Mouse (Mus musculus) heart, postnatal 0 days (tissue): ENCODE data around the gene Elk3. TPM values are rescaled to one million over a fixed set of nuclear protein-coding genes. Genes with fewer than 3 reads are reported as not detected.

Experiments
- ATAC-seq: fragments of 200-750 bp; cut with Nextera tagmentation; 2 replicates; pipeline ENCODE4 v1.8.0; 2017; ENCODE audit warnings: low read depth, moderate number of reproducible peaks, moderate library complexity; ENCODE audit not compliant: insufficient read depth
- DNase-seq: peaks from one replicate; pipeline ENCODE4 v3.0.0-alpha.2; 2016; ENCODE audit warnings: low spot score
- H3K27ac ChIP-seq: fragments of 300-500 bp; sonication (generic); 2 replicates; pipeline ENCODE4 v1.5.1; 2014; ENCODE audit warnings: low read depth, mild to moderate bottlenecking
- H3K27me3 ChIP-seq: fragments of 300-500 bp; sonication (generic); 2 replicates; pipeline ENCODE4 v1.6.1; 2014; ENCODE audit warnings: low read length, mixed read lengths; ENCODE audit not compliant: control insufficient read depth, insufficient read depth
- H3K36me3 ChIP-seq: fragments of 300-500 bp; sonication (generic); replicated peaks from 2 replicates; pipeline ENCODE4 v1.6.1; 2014; ENCODE audit warnings: low read length, mixed read lengths; ENCODE audit not compliant: control insufficient read depth, insufficient read depth
- H3K4me1 ChIP-seq: fragments of 300-500 bp; sonication (generic); 2 replicates; pipeline ENCODE4 v1.6.1; 2014; ENCODE audit warnings: antibody characterized with exemption; ENCODE audit not compliant: control insufficient read depth, insufficient read depth
- H3K4me2 ChIP-seq: fragments of 300-500 bp; sonication (generic); 2 replicates; pipeline ENCODE4 v1.6.1; 2014; ENCODE audit warnings: low read depth, mild to moderate bottlenecking, low read length, moderate library complexity
- H3K4me3 ChIP-seq: fragments of 300-500 bp; sonication (generic); 2 replicates; pipeline ENCODE4 v1.5.1; 2014; ENCODE audit warnings: low read depth, low read length
- H3K9ac ChIP-seq: fragments of 300-500 bp; sonication (generic); replicated peaks from 2 replicates; pipeline ENCODE4 v1.6.1; 2014; ENCODE audit warnings: low read depth, low read length, mixed read lengths
- H3K9me3 ChIP-seq: fragments of 300-500 bp; sonication (generic); replicated peaks from 2 replicates; pipeline ENCODE4 v1.6.1; 2016; ENCODE audit warnings: low read length; ENCODE audit not compliant: control insufficient read depth
- CTCF ChIP-seq: IDR thresholded peaks from 2 replicates; pipeline ENCODE4 v1.5.1; 2016; ENCODE audit warnings: antibody characterized with exemption, control low read depth, low read depth
- EP300 ChIP-seq: IDR thresholded peaks from 2 replicates; pipeline ENCODE4 v1.6.1; 2016; ENCODE audit warnings: antibody characterized with exemption, low read depth
- WGBS: fragments of 180-500 bp; shearing (Covaris S2); extraction: QIAGEN DNeasy Blood & Tissue Kit; methylation state at CpG from one replicate; pipeline ENCODE4 v1.1.7; 2014; 5-methylcytosine and 5-hydroxymethylcytosine counted together
- polyA plus RNA-seq: library from polyadenylated mRNA; unstranded; fragments of >200 nt; fragmentation: Nextera tagmentation; extraction: Ambion mirVana; gene quantifications from 2 replicates; pipeline ENCODE4 v1.2.1, GENCODE M21; 2015
- total RNA-seq: library from RNA; depleted of rRNA; stranded (reverse); fragments of >200 nt; gene quantifications from 2 replicates; pipeline ENCODE4 v1.2.3, GENCODE M21; 2014; ENCODE audit warnings: low replicate concordance

Elk3 gene
- total and polyA plus RNA-seq, 2 experiments from 2014 or later = 34.4 to 45.0 TPM

GRCm38 (mm10) chr10:93228401-93229007 is 82.4 kb downstream of the Elk3 start:
- Histone ChIP-seq H3K4me2 (no peak overlapping the region), H3K27me3 (no peaks in the 10 kb centered on the region), H3K36me3 (peaks cover 52% of the 10 kb centered on the region), H3K9ac (no peak overlapping the region), H3K4me3 (no peak overlapping the region), H3K4me1 (no peaks in the 10 kb centered on the region), H3K27ac (0 out of 2 replicates have a peak overlapping the region, but pooled peaks have one; percentile 16), H3K9me3 (no peaks in the 10 kb centered on the region)
- 59% methylated on average over 11 of the region's 11 CpGs for WGBS
- no peak for TF ChIP-seq CTCF
- no peak for TF ChIP-seq EP300
- ATAC-seq (no peak), DNase-seq (no peak)

- H3K27me3 ChIP-seq = no peaks in the 10 kb centered on the region
- no peaks in the 10 kb centered on the region for H3K4me1 ChIP-seq
- no peak overlapping the region for H3K9ac ChIP-seq
- peaks cover 51% of the 10 kb centered on the region for H3K36me3 ChIP-seq
- 39% methylated on average over 8 of the region's 8 CpGs for WGBS
- H3K27ac ChIP-seq = 0 out of 2 replicates have a peak overlapping the region, but pooled peaks have one; percentile 16
- H3K9me3 ChIP-seq = no peaks in the 10 kb centered on the region
- 0 out of 2 replicates have a peak overlapping the region, but pooled peaks have one; percentile 0 for H3K4me2 ChIP-seq
- no peak overlapping the region for H3K4me3 ChIP-seq
- no peak for TF ChIP-seq EP300
- TF ChIP-seq CTCF = no peak
- DNase-seq = no peak
- no peak for ATAC-seq
Observed at GRCm38 (mm10) chr10:93227921-93228320, 83.0 kb downstream of the Elk3 start.

GRCm38 (mm10) chr10:93225751-93226150 is 85.2 kb downstream of the Elk3 start:
- WGBS = 76% methylated on average over 6 of the region's 6 CpGs
- no peak for DNase-seq

GRCm38 (mm10) chr10:93215051-93215763 is 95.7 kb downstream of the Elk3 start:
- ATAC-seq (no peak), DNase-seq (no peak)
- TF ChIP-seq EP300 = no peak
- TF ChIP-seq CTCF = no peak
- 88% methylated on average over 8 of the region's 8 CpGs for whole genome bisulfite sequencing
- Histone ChIP-seq H3K4me3 (no peak overlapping the region), H3K36me3 (peaks cover 45% of the 10 kb centered on the region), H3K4me2 (no peak overlapping the region), H3K9ac (no peak overlapping the region), H3K4me1 (no peaks in the 10 kb centered on the region), H3K27me3 (no peaks in the 10 kb centered on the region), H3K9me3 (no peaks in the 10 kb centered on the region), H3K27ac (no peak overlapping the region)

More at GRCm38 (mm10) chr10:93225751-93226150, 85.2 kb downstream of the Elk3 start:
- Histone ChIP-seq H3K27ac (no peak overlapping the region), H3K4me2 (no peak overlapping the region), H3K9ac (no peak overlapping the region), H3K4me1 (no peaks in the 10 kb centered on the region), H3K9me3 (no peaks in the 10 kb centered on the region), H3K27me3 (no peaks in the 10 kb centered on the region), H3K4me3 (no peak overlapping the region), H3K36me3 (peaks cover 36% of the 10 kb centered on the region)
- TF ChIP-seq EP300 = no peak
- TF ChIP-seq CTCF = no peak
- no peak for ATAC-seq

GRCm38 (mm10) chr10:93214251-93214650 is 96.7 kb downstream of the Elk3 start:
- H3K4me2 ChIP-seq = no peak overlapping the region
- no peaks in the 10 kb centered on the region for H3K27me3 ChIP-seq
- no peak overlapping the region for H3K9ac ChIP-seq
- H3K9me3 ChIP-seq = no peaks in the 10 kb centered on the region
- H3K4me3 ChIP-seq = no peak overlapping the region
- ATAC-seq = no peak
- DNase-seq = no peak
- H3K4me1 ChIP-seq = no peaks in the 10 kb centered on the region
- WGBS = 60% methylated on average over 4 of the region's 4 CpGs
- peaks cover 45% of the 10 kb centered on the region for H3K36me3 ChIP-seq
- H3K27ac ChIP-seq = no peak overlapping the region
- TF ChIP-seq EP300 (no peak), CTCF (no peak)

GRCm38 (mm10) chr10:93213339-93213738 is 97.6 kb downstream of the Elk3 start:
- Histone ChIP-seq H3K36me3 (peaks cover 42% of the 10 kb centered on the region), H3K4me1 (no peaks in the 10 kb centered on the region), H3K27me3 (no peaks in the 10 kb centered on the region), H3K4me2 (no peak overlapping the region), H3K27ac (no peak overlapping the region), H3K4me3 (no peak overlapping the region), H3K9ac (no peak overlapping the region), H3K9me3 (no peaks in the 10 kb centered on the region)
- ATAC-seq (no peak), DNase-seq (no peak)
- TF ChIP-seq EP300 (no peak), CTCF (no peak)
- 77% methylated on average over 7 of the region's 7 CpGs for WGBS
